Mouse (Mus musculus): ENCODE measurements at regions not wholly inside any gene's neighbourhood (a gene's known extent, or its start where the extent isn't known, plus 50 kb on each side); places are given as distances from the start of the nearest gene placed in this dataset.

DNA sequence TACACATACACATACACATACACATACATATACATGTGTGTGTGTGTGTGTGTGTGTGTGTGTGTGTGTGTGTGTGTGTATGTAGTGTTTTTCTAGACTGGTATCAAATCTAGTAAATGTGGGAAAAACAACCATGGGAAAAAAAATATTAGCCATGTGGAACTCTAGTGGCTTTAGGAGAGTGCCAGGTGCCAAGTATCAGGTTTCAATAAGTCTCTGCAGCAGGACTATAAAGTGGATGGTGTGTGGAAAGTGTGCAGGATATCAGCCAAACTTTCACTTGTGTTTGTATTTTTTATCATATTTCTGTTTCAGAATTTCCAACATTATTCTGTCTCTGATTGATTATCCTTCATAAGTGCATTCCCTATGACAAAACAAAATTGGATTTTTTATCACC is 653.3 kb upstream of the Fam98a start:
- DNase-seq (ENCODE audit: low read depth), result no peak

DNA sequence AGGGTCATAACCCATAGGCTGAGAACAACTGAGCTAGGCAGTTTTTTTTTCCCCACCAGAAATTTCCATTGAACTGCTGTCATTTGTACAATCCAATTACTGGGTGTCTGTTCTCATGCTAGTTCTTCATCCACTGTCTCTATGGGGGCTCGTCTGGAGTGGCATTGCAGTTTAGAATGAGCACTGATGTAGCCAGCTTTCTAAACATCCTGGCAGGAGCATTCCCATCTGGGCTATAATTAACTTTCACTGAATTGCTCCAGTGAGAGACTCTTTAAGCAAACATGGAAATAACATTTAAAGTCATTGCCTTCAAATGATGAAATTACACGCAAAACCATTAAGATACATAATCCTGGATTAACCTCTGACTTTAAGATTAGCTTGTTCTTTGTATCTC is 633.1 kb upstream of the Fam98a start:
- no peak for DNase-seq (ENCODE audit: low read depth)

DNA sequence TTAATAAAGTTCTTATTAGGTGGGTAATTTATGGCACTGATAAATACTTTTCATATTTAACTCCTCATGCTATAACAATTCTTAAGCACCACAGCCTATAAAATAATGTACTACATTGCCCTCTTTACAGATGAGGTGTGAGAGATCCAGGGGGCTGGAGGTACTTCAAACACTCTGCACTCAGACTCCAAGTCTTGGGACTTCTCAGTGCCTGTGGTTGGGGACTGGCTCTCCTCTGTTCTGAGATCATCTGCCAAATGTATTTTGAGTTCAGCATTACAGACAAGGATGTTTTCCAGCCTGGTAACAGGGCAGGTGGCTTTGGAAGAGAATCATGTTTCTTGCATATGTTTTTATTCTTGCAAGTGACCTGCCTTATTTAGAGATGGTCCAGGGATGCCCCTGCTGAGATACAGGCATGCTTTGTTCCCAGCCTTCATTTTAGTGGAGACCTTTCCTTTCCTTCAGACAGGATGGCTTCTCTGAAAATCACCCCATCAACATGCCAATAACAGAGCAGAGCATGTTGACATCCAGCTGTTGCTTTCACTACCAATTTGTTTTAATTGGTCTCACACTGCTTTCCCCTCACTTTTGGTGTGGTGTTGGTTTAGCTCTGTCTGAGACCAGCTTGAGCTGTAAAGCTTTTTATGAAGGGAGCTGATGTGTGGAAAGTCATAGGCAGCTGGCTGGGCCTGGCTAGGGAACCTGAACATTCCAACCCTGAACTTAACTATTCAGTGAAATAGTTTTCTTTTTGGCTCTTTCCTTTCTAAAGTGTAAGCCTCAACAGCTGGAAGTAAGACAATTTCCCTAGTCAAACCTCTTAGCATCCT is 585.1 kb upstream of the Fam98a start:
- no peak for DNase-seq (ENCODE audit: low read depth)

DNA sequence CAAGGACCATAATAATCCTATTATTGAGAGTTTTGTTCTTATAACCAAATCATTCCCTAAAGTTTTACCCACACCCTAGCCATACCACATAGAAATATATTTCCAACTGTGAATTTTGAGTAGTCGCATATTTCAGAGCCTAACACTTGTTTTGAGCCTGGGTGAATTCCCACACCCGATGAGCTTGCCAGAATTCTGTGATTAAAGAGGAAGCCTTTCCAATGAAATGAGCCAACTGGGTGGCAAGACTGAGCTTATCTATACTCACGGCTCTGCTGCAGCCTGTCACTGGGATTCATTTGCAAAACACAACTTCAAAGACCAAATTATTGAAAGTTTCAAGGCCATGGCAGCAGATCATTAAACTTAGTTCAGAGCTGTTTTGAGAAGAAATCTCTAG is 582.3 kb upstream of the Fam98a start:
- no peak for DNase-seq (ENCODE audit: low read depth)

DNA sequence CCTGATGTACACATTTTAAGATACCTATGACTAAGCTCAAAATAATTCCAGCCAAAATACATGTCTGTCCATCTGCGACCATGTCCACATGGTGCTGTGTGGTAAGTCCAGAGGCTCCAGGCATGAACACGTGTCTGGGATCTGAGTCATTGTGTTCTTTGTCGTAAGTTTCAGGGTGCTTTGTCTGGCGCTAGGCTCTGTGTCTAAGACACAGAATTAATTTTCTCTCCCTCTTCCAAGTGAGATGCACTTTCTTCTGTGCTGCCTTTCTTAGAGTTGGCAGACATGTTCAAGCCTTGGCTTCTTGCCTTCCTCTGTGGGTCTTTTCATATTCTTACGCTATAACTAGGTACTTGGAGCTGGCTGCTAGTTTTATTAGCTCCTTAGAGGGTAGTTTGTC is 573.5 kb upstream of the Fam98a start:
- DNase-seq (ENCODE audit: low read depth), result no peak

DNA sequence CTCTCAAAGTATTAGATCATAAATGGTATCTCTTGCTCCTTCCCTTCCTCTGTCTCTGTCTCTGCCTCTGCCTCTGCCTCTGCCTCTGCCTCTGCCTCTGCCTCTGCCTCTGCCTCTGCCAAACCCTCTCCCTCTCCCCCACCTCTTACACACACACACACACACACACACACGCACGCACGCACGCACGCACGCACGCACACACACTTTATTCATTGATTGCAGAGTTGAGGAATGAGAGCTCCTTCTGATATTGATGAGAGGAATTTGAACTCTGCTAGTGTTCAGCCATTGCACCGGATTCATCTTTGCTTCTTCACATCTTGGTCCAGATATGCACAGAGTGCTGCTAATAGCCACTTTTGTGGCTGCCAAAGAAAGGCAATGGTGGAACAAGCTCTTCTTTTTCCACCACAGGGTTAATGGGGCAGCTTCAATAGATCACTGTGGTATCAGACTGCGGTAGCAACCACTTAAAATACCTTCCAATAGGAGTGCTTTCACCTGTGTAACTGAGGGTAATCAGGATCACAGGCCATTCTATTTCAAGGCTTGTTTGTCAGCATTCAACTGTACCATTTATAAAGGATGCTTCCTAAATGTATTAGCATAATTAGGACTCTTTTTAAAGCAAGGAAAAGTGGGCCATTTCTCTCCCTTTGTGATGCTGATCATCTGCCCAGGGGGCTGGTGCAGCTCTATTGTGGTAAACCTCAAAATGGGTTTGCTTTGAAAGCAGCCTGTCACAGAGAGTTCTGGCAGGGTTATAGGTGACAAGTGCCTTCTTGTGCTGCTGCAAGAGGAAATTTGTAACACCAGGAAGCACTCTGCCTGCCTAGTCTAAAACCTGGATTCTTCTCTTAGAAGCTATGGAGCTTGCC is 559.8 kb upstream of the Fam98a start:
- no peak for DNase-seq (ENCODE audit: low read depth)

DNA sequence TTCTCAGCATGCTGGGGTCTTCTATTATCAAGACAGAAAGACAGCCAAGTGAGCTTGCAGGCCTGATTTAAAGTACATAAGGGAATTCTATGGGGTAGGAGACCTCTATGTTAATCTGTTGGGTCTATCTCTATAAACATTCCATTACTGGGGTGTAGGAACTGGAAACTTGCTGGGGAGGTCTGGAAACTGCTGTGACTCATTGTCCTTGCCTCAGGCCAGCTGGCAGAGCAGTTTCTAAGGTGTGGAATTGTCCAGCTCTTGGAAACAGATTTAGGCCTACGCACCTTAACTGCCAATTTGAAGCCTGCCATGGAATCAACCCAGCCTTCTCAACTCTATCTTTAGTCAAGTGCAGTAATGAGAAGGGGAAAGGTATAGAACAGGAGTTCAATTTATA is 559.1 kb upstream of the Fam98a start:
- DNase-seq (ENCODE audit: low read depth), result no peak

DNA sequence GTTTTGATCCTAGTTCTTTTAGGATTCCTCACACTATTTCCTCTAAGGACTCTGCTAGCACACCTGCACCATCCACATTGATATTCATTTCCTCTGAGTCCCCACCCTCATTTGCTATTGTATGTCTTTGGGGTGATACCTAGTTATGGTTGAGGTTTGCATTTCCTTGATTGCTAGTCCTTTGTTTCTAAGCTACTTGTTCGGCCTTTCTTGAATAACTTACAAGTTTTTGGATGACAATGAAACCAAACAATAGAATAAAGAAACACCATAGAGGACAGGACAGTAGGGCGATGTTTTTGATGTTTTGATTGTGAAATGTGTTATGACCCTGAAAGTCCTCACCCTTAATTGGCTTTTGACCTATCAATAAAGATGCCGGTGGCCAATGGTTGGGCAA is 531.8 kb upstream of the Fam98a start:
- no peak for DNase-seq (ENCODE audit: low read depth)

DNA sequence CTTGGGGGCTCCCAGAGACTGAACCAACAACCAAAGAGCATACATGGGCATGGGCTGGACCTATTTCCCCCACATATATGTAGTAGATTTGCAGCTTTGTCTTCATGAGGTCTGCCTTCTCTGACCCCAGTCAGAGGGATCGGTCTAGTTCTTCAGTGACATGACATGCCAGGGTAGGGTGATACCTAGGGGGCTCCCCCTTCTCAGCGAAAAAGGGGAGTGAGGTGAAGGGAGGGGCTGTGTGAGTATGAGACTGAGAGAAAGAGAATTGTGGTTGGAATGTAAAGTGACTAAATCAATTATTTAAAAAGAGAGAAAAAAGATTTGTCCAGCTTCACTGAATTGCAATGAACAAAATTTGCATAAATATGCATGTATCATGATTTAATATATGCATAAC is 530.0 kb upstream of the Fam98a start:
- no peak for DNase-seq (ENCODE audit: low read depth)

DNA sequence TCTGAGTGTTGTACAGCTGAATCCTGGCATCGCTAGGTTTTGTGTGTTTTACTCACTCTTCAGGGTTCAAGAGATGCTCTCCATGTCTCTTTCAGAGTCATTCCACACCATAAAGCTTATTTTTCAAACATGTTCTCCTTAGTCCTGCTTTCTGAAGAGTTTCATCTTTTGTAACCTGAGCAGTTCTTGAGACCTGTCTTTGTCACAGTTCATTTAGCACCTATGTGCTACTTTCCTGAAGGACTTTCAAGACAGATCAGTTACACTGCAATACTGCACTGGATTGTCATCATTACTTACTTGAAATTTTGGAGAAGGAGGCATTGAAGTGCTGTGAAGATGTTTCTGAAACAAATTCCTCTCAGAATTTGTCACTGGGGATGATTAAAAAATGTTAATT is 494.7 kb upstream of the Fam98a start:
- DNase-seq (ENCODE audit: low read depth), result no peak

DNA sequence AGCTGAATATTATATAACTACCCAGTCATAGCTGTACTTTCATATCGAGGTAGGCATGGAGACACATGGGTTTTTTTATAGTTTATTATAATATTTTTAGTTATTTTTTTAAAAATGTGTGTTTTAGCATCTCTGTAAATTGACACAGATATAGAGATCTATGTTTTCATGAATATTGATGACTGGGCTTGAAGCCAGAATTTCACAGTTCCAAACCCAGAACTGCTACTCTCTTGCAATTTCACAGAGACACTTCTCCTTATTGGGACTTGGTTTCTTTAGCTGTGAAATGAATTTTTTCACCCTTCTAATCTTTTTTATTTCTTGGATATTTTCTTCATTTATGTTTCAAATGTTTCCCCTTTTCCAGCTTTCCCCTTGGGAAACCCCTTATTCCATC is 481.0 kb upstream of the Fam98a start:
- no peak for DNase-seq (ENCODE audit: low read depth)

DNA sequence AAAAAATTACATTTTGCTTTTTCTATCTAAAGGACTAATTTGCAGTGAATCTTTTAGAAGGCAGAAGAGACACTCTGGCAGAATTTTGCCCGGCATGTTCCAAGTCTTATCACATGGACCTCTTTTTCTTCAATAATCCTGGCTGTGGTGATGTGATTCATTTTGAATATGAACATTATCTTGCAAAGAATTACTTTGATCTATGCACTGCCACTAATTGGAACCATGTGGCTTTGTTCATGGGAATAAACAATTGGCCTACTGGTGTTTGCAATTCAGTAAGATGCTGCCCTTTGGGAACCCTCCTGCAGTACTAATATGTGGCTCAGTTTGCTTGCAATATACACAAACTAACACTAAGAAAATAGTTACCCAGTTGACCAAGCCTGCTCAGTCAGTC is 456.3 kb upstream of the Fam98a start:
- no peak for DNase-seq (ENCODE audit: low read depth)

DNA sequence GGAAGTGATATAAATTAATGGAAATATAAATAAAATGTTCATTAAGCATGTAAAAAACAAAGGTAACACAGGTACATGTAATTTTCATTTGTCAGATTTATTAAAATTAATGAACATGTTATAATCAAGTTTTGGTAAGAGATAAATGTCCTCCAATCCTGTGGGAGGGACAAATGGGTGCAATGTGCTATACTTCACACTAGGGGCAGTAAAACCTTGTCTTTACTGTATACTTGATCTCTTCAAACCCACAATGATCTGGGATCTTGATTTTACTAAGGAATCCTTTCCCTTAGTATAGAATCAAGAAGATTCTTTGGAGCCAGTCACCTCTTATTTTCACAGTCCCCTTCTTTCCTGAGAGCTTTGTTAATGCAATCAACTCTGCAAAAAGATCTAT is 451.1 kb upstream of the Fam98a start:
- peak; percentile 0 for DNase-seq (ENCODE audit: low read depth)

DNA sequence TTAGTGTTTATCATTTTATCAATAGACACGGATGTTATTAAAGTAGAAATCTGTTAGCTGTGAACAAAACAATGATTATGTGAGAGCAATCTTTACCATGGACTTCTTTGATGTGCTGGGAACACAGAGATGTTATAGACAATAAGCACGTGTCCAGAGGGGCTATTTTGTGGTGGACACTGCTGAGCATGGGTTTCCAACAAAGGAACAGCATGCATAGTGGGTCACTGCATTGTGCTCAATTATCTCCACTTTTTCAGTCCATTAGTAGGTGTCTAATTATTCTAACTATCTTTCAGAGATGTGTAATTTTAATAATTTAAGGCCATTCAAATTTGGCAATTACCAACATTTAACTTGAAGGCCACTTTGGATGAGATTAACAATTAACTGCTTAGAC is 409.6 kb upstream of the Fam98a start:
- DNase-seq (ENCODE audit: low read depth), result no peak

DNA sequence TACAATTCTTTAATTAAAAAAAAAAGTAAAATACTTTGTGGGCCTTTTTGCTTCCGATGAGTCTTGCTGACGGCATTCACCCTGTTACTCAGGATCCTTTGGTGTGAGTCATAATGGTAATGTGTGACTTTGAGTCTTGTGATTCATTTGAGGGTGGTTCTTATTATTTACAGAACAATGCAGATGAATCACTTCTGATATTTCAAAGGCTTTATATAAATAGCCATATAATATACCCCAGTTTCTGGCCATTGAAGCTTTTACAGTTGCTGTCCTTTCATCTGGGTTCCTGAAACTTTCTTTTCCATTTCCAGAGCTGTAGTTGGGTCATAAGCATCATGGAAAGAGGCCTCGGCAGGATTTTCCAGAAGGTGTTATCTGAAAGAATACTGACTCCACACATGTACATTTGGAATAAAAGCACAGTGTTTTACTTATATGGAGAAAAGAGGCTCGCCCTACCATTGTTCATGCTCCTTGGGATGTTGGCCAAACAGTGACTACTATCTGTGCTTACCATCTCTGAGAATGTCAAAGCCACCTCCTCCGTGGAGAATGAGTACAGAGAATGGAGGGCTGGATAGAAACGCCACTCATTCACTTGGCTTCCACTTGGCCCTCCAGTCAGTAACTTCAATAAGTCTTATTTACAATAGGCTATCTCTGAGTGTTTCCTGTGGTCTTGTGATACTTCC is 385.1 kb upstream of the Fam98a start:
- peak; percentile 0 for DNase-seq (ENCODE audit: low read depth)

DNA sequence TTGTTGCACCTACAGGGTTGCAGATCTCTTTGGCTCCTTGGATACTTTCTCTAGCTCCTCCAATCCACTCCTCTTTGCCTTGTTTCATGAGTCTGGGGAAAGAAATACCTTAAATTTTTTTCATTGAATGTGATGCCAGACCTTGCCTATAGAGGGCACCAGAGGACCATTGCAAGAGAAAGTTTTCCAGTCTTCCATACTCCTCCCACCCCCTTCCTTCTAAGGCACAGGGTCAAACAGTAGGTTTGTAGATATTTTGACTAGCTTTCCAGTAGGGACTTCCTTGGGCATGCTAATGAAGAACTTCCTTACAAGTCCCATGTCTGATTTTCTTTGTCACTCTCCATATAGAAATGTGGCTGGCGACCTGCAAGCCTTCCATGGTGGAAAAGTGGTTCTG is 379.3 kb upstream of the Fam98a start:
- peak; percentile 9 for DNase-seq (ENCODE audit: low read depth)

DNA sequence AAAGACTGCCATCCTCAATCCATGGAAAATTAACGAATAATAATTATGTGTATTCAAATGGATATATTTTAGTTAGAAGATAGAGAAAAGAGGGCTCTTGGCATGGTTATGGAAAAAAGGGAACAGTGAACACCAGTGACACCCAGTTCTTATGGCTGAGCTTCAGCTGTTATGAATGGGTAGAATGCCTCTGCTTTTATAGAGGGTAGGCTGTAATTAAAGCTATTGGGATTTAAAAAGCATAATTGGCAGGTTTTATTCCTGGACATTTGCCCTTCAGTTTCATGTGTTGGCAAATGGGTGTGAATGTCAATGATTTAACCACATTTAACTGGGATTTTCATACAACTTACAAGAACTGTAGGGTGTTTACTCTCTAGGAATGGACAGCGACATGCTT is 368.5 kb upstream of the Fam98a start:
- DNase-seq (ENCODE audit: low read depth), result no peak

DNA sequence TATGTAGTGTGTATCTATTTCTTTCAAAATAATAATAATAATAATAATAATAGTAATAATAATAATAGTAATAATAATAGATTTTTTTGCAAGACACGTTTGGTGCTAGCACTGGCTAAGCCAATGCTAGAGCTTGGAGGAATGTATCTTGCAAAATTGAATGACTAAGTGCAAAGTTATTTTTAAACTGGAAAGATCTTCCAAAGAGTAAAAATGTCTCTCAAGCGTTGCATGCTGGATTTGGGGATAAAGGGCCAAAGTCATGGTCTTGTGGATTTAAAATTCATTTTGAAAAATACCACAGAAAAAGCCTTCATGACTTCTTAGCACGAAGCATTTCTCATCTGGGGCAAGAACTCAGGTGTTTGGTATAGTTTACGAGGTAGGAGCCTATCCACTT is 365.3 kb upstream of the Fam98a start:
- no peak for DNase-seq (ENCODE audit: low read depth)

DNA sequence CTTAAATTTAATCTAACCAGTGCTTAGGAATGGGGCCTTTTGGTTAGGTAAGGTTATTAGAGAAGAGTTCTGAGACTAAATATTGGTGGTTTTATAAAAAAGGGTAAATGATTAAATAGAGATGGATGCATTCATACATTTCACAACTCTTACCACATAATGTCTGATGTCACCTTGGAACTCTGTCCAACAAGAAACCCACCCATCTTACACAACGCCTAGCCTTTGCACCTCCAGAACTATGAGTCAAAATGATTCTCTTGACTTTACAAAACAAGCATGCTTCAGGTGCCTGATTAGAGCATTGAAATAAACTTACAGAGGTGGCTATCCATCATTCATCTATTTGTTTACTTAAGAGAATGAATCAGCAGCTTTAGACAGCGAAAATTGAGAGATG is 364.8 kb upstream of the Fam98a start:
- DNase-seq (ENCODE audit: low read depth), result no peak

DNA sequence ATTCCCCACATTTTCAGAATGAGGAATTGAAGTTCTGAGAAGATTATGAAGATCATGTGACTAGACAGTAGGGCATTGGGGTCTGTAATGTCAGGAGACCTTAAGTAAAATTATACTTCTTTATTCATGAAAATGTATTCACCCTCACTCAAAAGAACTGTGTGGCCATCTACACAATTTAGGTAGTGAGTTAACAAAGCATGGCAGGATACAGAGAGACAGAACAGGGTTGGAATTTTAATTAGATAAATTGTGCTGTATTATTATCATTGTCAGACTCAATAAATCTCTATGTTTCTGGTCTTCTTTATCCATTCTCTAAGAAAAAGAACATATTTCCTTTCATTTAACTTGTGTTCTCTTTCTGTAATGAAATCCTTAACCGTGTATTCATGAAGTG is 363.5 kb upstream of the Fam98a start:
- no peak for DNase-seq (ENCODE audit: low read depth)

DNA sequence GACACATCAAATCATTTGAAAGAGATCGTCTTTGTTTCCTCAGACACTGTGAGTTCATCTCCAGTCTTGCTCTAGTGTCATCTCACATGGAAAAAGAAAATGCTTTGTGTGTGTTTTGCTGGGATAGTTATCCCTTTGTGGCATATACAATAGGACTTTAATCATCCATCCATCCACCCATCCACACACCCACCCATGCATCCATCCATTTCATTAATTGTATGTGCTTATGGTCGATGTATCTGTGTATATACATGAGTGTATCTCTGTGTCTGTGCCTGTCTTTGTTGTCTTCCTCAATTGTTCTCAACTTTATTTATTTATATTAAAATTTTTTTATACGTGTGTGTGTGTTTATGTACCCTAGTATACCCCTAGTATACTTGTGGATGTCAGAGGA is 355.3 kb upstream of the Fam98a start:
- DNase-seq (ENCODE audit: low read depth), result no peak

DNA sequence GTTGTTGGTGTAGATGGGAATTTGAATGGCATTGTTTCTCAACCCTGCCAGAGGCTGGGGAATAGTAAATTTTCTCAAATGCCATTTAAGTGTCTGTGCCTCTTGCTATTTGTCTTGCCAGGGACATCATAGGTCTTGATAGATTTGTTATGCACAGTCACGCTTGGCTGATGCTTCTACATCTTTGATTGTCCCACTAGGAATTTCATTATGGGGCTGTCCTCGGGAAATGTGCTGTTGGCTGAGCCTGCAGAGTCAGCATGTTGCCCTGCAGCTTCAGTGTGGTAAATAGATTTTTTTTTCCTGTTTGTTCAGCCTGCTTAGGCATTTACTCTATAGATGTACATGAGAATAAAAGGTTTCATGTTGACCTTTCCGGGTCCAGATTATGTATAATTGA is 354.9 kb upstream of the Fam98a start:
- DNase-seq (ENCODE audit: low read depth), result no peak

DNA sequence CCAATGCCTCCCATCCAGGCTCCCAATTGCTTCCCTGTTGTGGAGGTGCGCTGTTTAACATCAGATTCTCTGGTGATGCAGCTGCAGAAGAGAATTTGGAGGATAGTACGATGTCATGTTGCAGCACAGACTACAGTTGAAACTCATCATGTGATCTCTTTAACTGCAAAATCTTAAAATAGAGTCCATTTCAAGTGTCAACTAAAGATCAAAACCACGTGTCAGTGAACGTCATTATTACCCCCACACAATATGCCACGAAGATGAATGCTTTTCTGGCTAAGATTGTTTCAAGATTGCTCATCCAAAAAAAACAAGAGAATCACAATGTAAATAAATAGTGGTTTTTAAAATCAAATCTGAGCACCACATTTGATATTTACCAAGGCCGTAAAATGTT is 343.7 kb upstream of the Fam98a start:
- DNase-seq (ENCODE audit: low read depth), result no peak

Measured in 416B (cell line).